Mouse (Mus musculus): Measurements from ENCODE around the gene Baz2b.

GRCm38 (mm10) chr2:59963011-59963410, 246.6 kb downstream of the Baz2b start:
- TF ChIP-seq CTCF (IDR thresholded peaks at IDR 0.05; ENCODE audit: extremely low read depth, insufficient read depth, insufficient read length, insufficient replicate concordance) (no peak), POLR2A (IDR thresholded peaks at IDR 0.05; ENCODE audit: low read depth, low read length) (no peak)
